8 mouse cellular contexts compared by ENCODE assay signal in the genomic region with DNA sequence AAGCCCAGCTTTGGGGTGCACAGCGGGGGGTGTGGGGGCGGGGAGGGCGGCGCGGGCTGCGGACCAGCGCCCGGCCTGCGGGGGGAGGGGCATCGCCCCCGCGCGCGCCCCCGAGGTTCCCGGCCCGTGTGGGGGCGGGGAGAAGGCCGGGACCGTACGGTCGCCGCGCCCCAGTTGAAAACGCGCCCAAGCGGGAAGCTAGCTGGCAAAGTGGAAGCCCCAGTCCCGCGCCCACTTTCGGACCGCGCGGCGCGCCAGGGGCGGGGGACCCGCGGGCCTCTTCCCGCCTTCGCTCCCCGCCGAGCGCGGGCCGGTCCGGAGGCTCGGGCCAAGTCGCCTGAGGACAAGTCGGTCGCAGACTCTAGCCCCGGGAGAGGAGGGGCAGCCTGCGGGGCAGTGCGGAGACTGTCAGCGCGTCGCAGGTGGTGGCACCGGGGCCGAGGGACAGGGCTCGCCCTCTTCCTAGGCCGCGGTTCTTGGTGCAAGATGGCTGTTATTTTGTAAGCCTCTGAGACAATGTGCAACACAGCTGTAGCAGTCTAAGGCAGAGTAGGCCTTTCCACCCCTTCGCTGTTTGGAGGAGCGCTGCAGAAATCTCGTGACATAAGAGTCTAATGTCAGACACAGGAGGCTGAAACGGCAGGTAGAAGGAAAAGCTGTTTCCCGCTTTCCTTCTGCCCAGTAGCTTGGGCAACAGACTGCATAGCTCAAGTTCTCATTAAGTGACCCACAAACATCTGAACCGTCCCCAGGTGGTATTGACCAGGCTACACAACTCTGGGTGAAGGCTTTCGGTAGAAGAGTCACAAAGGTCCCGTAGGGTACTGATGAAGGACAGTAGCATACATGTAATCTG. TPM values are rescaled to one million over a fixed set of nuclear protein-coding genes. Genes with fewer than 3 reads are reported as not detected.
A peak's percentile ranks its signal among the peaks of the same experiment; 100 is the strongest.
DNase-seq lines count a peak whose midpoint lies in the region; ATAC-seq lines count a peak whose summit lies in the region.

A gene (minus strand): TSS at position 59 of the 856 bp plus-strand sequence.

- under 1% methylated on average over 69 of the region's 69 CpGs for WGBS in embryonic facial prominence, embryonic 15.5 days
- 2% methylated on average over 55 of the region's 69 CpGs for WGBS in heart, embryonic 11.5 days (ENCODE audit: insufficient replicate concordance)
- WGBS in kidney, embryonic 15.5 days: 2% methylated on average over 47 of the region's 69 CpGs
- 2% methylated on average over 47 of the region's 69 CpGs for WGBS in limb, embryonic 15.5 days
- 1% methylated on average over 64 of the region's 69 CpGs for WGBS in midbrain, embryonic 16.5 days
- 2% methylated on average over 65 of the region's 69 CpGs for WGBS in stomach, embryonic 16.5 days

- peaks cover 28% of the 10 kb centered on the region for H3K4me1 ChIP-seq in embryonic facial prominence, embryonic 15.5 days
- H3K4me1 ChIP-seq in heart, embryonic 11.5 days (ENCODE audit: control insufficient read depth, insufficient read depth, low read length): peaks cover 15% of the 10 kb centered on the region
- peaks cover 31% of the 10 kb centered on the region for H3K4me1 ChIP-seq in kidney, embryonic 15.5 days
- H3K4me1 ChIP-seq in limb, embryonic 15.5 days: peaks cover 30% of the 10 kb centered on the region
- H3K4me1 ChIP-seq in midbrain, embryonic 16.5 days (ENCODE audit: control insufficient read depth, insufficient read depth, low read length): peaks cover 33% of the 10 kb centered on the region
- peaks cover 20% of the 10 kb centered on the region for H3K4me1 ChIP-seq in stomach, embryonic 16.5 days (ENCODE audit: control insufficient read depth, insufficient read depth, low read length)

- ATAC-seq in embryonic facial prominence, embryonic 15.5 days (ENCODE audit: insufficient number of reproducible peaks, low FRiP score, low TSS enrichment, low read depth): peak; percentile 74
- ATAC-seq in heart, embryonic 11.5 days (replicated peaks; ENCODE audit: insufficient number of reproducible peaks, low FRiP score, low TSS enrichment): peak; percentile 81
- peak; percentile 83 for ATAC-seq in kidney, embryonic 15.5 days (replicated peaks; ENCODE audit: low FRiP score)
- peak; percentile 74 for ATAC-seq in limb, embryonic 15.5 days (ENCODE audit: insufficient number of reproducible peaks, low FRiP score, low TSS enrichment, low read depth)
- peak; percentile 77 for ATAC-seq in midbrain, embryonic 16.5 days
- peak; percentile 82 for ATAC-seq in stomach, embryonic 16.5 days (ENCODE audit: insufficient read depth, low FRiP score)

- peak within 1 kb of the TSS; percentile 64 for H3K4me2 ChIP-seq in embryonic facial prominence, embryonic 15.5 days (replicated peaks)
- H3K4me2 ChIP-seq in heart, embryonic 11.5 days: peak within 1 kb of the TSS; percentile 70
- H3K4me2 ChIP-seq in kidney, embryonic 15.5 days: peak within 1 kb of the TSS; percentile 66
- H3K4me2 ChIP-seq in limb, embryonic 15.5 days: peak within 1 kb of the TSS; percentile 62
- peak within 1 kb of the TSS; percentile 60 for H3K4me2 ChIP-seq in midbrain, embryonic 16.5 days (ENCODE audit: low read length)
- peak within 1 kb of the TSS; percentile 55 for H3K4me2 ChIP-seq in stomach, embryonic 16.5 days (ENCODE audit: low read depth, low read length)

- H3K27me3 ChIP-seq in embryonic facial prominence, embryonic 15.5 days: no peaks in the 10 kb centered on the region
- H3K27me3 ChIP-seq in heart, embryonic 11.5 days (ENCODE audit: control insufficient read depth, insufficient read depth, low read length): no peaks in the 10 kb centered on the region
- no peaks in the 10 kb centered on the region for H3K27me3 ChIP-seq in kidney, embryonic 15.5 days
- no peaks in the 10 kb centered on the region for H3K27me3 ChIP-seq in limb, embryonic 15.5 days
- H3K27me3 ChIP-seq in midbrain, embryonic 16.5 days (ENCODE audit: control insufficient read depth, insufficient read depth, low read depth, low read length): no peaks in the 10 kb centered on the region
- H3K27me3 ChIP-seq in stomach, embryonic 16.5 days (ENCODE audit: control insufficient read depth, insufficient read depth, low read length): no peaks in the 10 kb centered on the region

- H3K9ac ChIP-seq in embryonic facial prominence, embryonic 15.5 days: peak within 1 kb of the TSS; percentile 99
- peak within 1 kb of the TSS; percentile 96 for H3K9ac ChIP-seq in heart, embryonic 11.5 days (ENCODE audit: low read depth, low read length)
- peak within 1 kb of the TSS; percentile 100 for H3K9ac ChIP-seq in kidney, embryonic 15.5 days
- H3K9ac ChIP-seq in limb, embryonic 15.5 days: peak within 1 kb of the TSS; percentile 100
- peak within 1 kb of the TSS; percentile 99 for H3K9ac ChIP-seq in midbrain, embryonic 16.5 days (ENCODE audit: low read depth, low read length)
- peak within 1 kb of the TSS; percentile 100 for H3K9ac ChIP-seq in stomach, embryonic 16.5 days (ENCODE audit: low read length)

- peak; percentile 60 for DNase-seq in 3T3-L1 (ENCODE audit: low read depth, low spot score)
- DNase-seq in adrenal gland, postnatal 10 days: peak; percentile 90

- peak within 1 kb of the TSS; percentile 100 for H3K27ac ChIP-seq in embryonic facial prominence, embryonic 15.5 days (replicated peaks)
- peak within 1 kb of the TSS; percentile 99 for H3K27ac ChIP-seq in heart, embryonic 11.5 days (ENCODE audit: low read depth, low read length)
- H3K27ac ChIP-seq in kidney, embryonic 15.5 days: peak within 1 kb of the TSS; percentile 100
- peak within 1 kb of the TSS; percentile 100 for H3K27ac ChIP-seq in limb, embryonic 15.5 days
- H3K27ac ChIP-seq in midbrain, embryonic 16.5 days (ENCODE audit: low read length): peak within 1 kb of the TSS; percentile 100
- H3K27ac ChIP-seq in stomach, embryonic 16.5 days (ENCODE audit: low read length): peak within 1 kb of the TSS; percentile 100

- peak within 1 kb of the TSS; percentile 78 for H3K4me3 ChIP-seq in embryonic facial prominence, embryonic 15.5 days (replicated peaks)
- H3K4me3 ChIP-seq in heart, embryonic 11.5 days (ENCODE audit: low read depth, low read length): peak within 1 kb of the TSS; percentile 94
- H3K4me3 ChIP-seq in kidney, embryonic 15.5 days (replicated peaks): peak within 1 kb of the TSS; percentile 97
- peak within 1 kb of the TSS; percentile 87 for H3K4me3 ChIP-seq in limb, embryonic 15.5 days
- peak within 1 kb of the TSS; percentile 99 for H3K4me3 ChIP-seq in midbrain, embryonic 16.5 days (ENCODE audit: low read depth, low read length)
- H3K4me3 ChIP-seq in stomach, embryonic 16.5 days (replicated peaks; ENCODE audit: low read length): peak within 1 kb of the TSS; percentile 88

- no peaks in the 10 kb centered on the region for H3K9me3 ChIP-seq in embryonic facial prominence, embryonic 15.5 days (replicated peaks)
- no peaks in the 10 kb centered on the region for H3K9me3 ChIP-seq in heart, embryonic 11.5 days (replicated peaks; ENCODE audit: control insufficient read depth, low read length)
- H3K9me3 ChIP-seq in kidney, embryonic 15.5 days (replicated peaks): no peaks in the 10 kb centered on the region
- H3K9me3 ChIP-seq in limb, embryonic 15.5 days: no peaks in the 10 kb centered on the region
- H3K9me3 ChIP-seq in midbrain, embryonic 16.5 days (replicated peaks; ENCODE audit: control insufficient read depth, low read length, poor library complexity, severe bottlenecking): no peaks in the 10 kb centered on the region
- no peaks in the 10 kb centered on the region for H3K9me3 ChIP-seq in stomach, embryonic 16.5 days (replicated peaks; ENCODE audit: control insufficient read depth, low read length)

- H3K36me3 ChIP-seq in embryonic facial prominence, embryonic 15.5 days: peaks cover 9% of the 10 kb centered on the region
- peaks cover 8% of the 10 kb centered on the region; the same call in 1 of the 2 replicates for H3K36me3 ChIP-seq in heart, embryonic 11.5 days (ENCODE audit: control insufficient read depth, insufficient read depth, low read length)
- peaks cover 17% of the 10 kb centered on the region for H3K36me3 ChIP-seq in kidney, embryonic 15.5 days
- peaks cover 13% of the 10 kb centered on the region for H3K36me3 ChIP-seq in limb, embryonic 15.5 days
- peaks cover 3% of the 10 kb centered on the region for H3K36me3 ChIP-seq in midbrain, embryonic 16.5 days (ENCODE audit: control insufficient read depth, insufficient read depth, low read length)
- peaks cover 3% of the 10 kb centered on the region; the same call in 1 of the 2 replicates for H3K36me3 ChIP-seq in stomach, embryonic 16.5 days (ENCODE audit: control insufficient read depth, insufficient read depth, low read length)

RNA-seq across cellular contexts. Expression of the gene that starts here (rescaled TPM):
- total RNA-seq in adrenal gland, postnatal 10 days (2021): 100 to 1,000 TPM; 809 to 834 TPM
- polyA plus RNA-seq in embryonic facial prominence, embryonic 15.5 days (2015; fragmentation: Nextera tagmentation; extraction: Ambion mirVana): 2,445 and 2,695 TPM in 2 replicates
- polyA plus RNA-seq in heart, embryonic 11.5 days (2014; fragmentation: Nextera tagmentation; extraction: Ambion mirVana): 1,894 and 1,931 TPM in 2 replicates
- polyA plus RNA-seq in kidney, embryonic 15.5 days (2015; fragmentation: Nextera tagmentation; extraction: Ambion mirVana): 2,677 and 2,753 TPM in 2 replicates
- polyA plus RNA-seq in limb, embryonic 15.5 days (2015; fragmentation: Nextera tagmentation; extraction: Ambion mirVana): 2,561 and 2,592 TPM in 2 replicates
- polyA plus RNA-seq in midbrain, embryonic 16.5 days (2015; fragmentation: Nextera tagmentation; extraction: Ambion mirVana): 2,888 and 3,200 TPM in 2 replicates
- polyA plus RNA-seq in stomach, embryonic 16.5 days (2015; fragmentation: Nextera tagmentation; extraction: Ambion mirVana): 1,948 and 2,131 TPM in 2 replicates

Comparison
In these comparisons a context has a peak if more than half of its experiments do, and no peak if none do; other contexts are left out.
1. Peak in every context shown above with its lines: DNase-seq, ATAC-seq, H3K4me3 ChIP-seq and H3K27ac ChIP-seq.